Comparison of ENCODE assay signal across 9 mouse cellular contexts in genomic region chr6:122804418-122804817, GRCm38 (mm10). TPM values are rescaled to one million over a fixed set of nuclear protein-coding genes. Genes with fewer than 3 reads are reported as not detected.
DNase-seq lines count a peak whose midpoint lies in the region; ATAC-seq and TF ChIP-seq lines count a peak whose summit lies in the region.
"Had no signal": no experiment of that assay in that cellular context is flagged by ENCODE, and none has a peak within 500 bp of the region (broad histone marks: within the 10 kb centered on the region; RNA-seq: fewer than 3 reads in every experiment).

No protein-coding gene starts in this region.

- no peaks in the 10 kb centered on the region for H3K9me3 ChIP-seq in E14TG2a.4 (ENCODE audit: low read length)
- H3K9me3 ChIP-seq in intestine, embryonic 16.5 days (ENCODE audit: control insufficient read depth, low read length) = no peaks in the 10 kb centered on the region
- H3K9me3 ChIP-seq: hindbrain, embryonic 15.5 days had no signal

- no peak for TF ChIP-seq POLR2A in liver, adult 2 months (IDR thresholded peaks at IDR 0.05; ENCODE audit: extremely low read depth, insufficient read depth, low read length)

- peak; percentile 32 for DNase-seq in 3134 (ENCODE audit: extremely low read depth, insufficient read length, low spot score)
- DNase-seq in c-Kit-positive CD71-negative TER-119-negative erythroid progenitor cells, embryonic 14.5 days (ENCODE audit: low read depth) = peak; percentile 91
- peak; percentile 70 for DNase-seq in forelimb bud, embryonic 11.5 days (ENCODE audit: low read depth, low spot score)
- DNase-seq in liver, adult 2 months (ENCODE audit: extremely low read depth, low read depth, low spot score) = peak; percentile 54
- DNase-seq in ovary, adult 18-20 months (ENCODE audit: low spot score) = peak; percentile 50
- peak; percentile 57 to 80 for DNase-seq in thymus, postnatal 10 days (ENCODE audit: low spot score in 2 of 2)

- H3K79me2 ChIP-seq in liver, adult 2 months (ENCODE audit: control insufficient read depth, insufficient read depth, low read length) = no peaks in the 10 kb centered on the region

- no peak overlapping the region for H3K4me3 ChIP-seq in E14TG2a.4 (replicated peaks; ENCODE audit: low read length)
- H3K4me3 ChIP-seq in intestine, embryonic 16.5 days (ENCODE audit: low read length) = no peak overlapping the region
- no peak overlapping the region for H3K4me3 ChIP-seq in liver, adult 2 months (ENCODE audit: insufficient read depth, low read depth, low read length)
- H3K4me3 ChIP-seq: hindbrain, embryonic 15.5 days had no signal

- no peak overlapping the region for H3K27ac ChIP-seq in intestine, embryonic 16.5 days (ENCODE audit: low read length)
- no peak overlapping the region for H3K27ac ChIP-seq in liver, adult 2 months (replicated peaks; ENCODE audit: insufficient read depth, low read depth, low read length)
- H3K27ac ChIP-seq: hindbrain, embryonic 15.5 days had no signal

- no peak overlapping the region for H3K4me2 ChIP-seq in intestine, embryonic 16.5 days (ENCODE audit: low read depth, low read length)
- H3K4me2 ChIP-seq: hindbrain, embryonic 15.5 days had no signal

- no peaks in the 10 kb centered on the region for H3K36me3 ChIP-seq in E14TG2a.4 (ENCODE audit: insufficient read depth, low read length)
- H3K36me3 ChIP-seq in intestine, embryonic 16.5 days (ENCODE audit: control insufficient read depth, insufficient read depth, low read length) = no peaks in the 10 kb centered on the region
- H3K36me3 ChIP-seq in liver, adult 2 months (ENCODE audit: control insufficient read depth, insufficient read depth, low read length) = no peaks in the 10 kb centered on the region
- H3K36me3 ChIP-seq: hindbrain, embryonic 15.5 days had no signal

- H3K27me3 ChIP-seq in E14TG2a.4 (ENCODE audit: insufficient read depth, low read length) = peaks cover 7% of the 10 kb centered on the region; the same call in 1 of the 2 replicates
- no peaks in the 10 kb centered on the region for H3K27me3 ChIP-seq in intestine, embryonic 16.5 days (replicated peaks; ENCODE audit: control insufficient read depth, insufficient read depth, low read length)
- H3K27me3 ChIP-seq in liver, adult 2 months (ENCODE audit: control insufficient read depth, insufficient read depth, low read length) = peaks cover 6% of the 10 kb centered on the region

- H3K4me1 ChIP-seq in E14TG2a.4 (replicated peaks; ENCODE audit: low read depth, low read length) = peaks cover 47% of the 10 kb centered on the region
- H3K4me1 ChIP-seq in intestine, embryonic 16.5 days (ENCODE audit: control insufficient read depth, insufficient read depth, low read length) = peaks cover 3% of the 10 kb centered on the region; the same call in 1 of the 2 replicates
- peaks cover 4% of the 10 kb centered on the region; the same call in 1 of the 2 replicates for H3K4me1 ChIP-seq in liver, adult 2 months (ENCODE audit: control insufficient read depth, insufficient read depth, low read length)

- no peak overlapping the region for H3K9ac ChIP-seq in intestine, embryonic 16.5 days (ENCODE audit: low read depth, low read length)
- H3K9ac ChIP-seq in liver, adult 2 months (ENCODE audit: low read depth, low read length) = no peak overlapping the region
- H3K9ac ChIP-seq: hindbrain, embryonic 15.5 days had no signal

- WGBS in intestine, embryonic 16.5 days = 21% methylated on average over 5 of the region's 5 CpGs
- 26% methylated on average over 5 of the region's 5 CpGs for WGBS in liver, adult 2 months

- TF ChIP-seq CTCF in E14TG2a.4 (conservative IDR thresholded peaks at IDR 0.05; ENCODE audit: low read length) = peak; percentile 93
- peak; percentile 68 for TF ChIP-seq CTCF in liver, adult 2 months (IDR thresholded peaks at IDR 0.05; ENCODE audit: low read depth, low read length)

- peak; percentile 61 for ATAC-seq in intestine, embryonic 16.5 days

RNA-seq across cellular contexts. Expression of gene Slc2a3, which starts 3.0 kb away (rescaled TPM):
- polyA plus RNA-seq in intestine, embryonic 16.5 days (2015; fragmentation: Nextera tagmentation; extraction: Ambion mirVana) = 8.9 and 9.5 TPM in 2 replicates
- 0.28 and 0.40 TPM in 2 replicates for total RNA-seq in liver, adult 2 months (2014; rRNA removed)
- polyA plus RNA-seq in liver, adult 2 months (2012; rRNA removed) = 0.22 and 0.66 TPM in 2 replicates

RNA-seq across cellular contexts. Expression of gene Foxj2, which starts 15.3 kb away (rescaled TPM):
- polyA plus RNA-seq in intestine, embryonic 16.5 days (2015; fragmentation: Nextera tagmentation; extraction: Ambion mirVana) = 3.3 and 3.4 TPM in 2 replicates
- 1.7 and 2.3 TPM in 2 replicates for total RNA-seq in liver, adult 2 months (2014; rRNA removed)
- polyA plus RNA-seq in liver, adult 2 months (2012; rRNA removed) = 3.1 and 3.3 TPM in 2 replicates

RNA-seq across cellular contexts. Expression of gene C3ar1, which starts 51.5 kb away (rescaled TPM):
- polyA plus RNA-seq in intestine, embryonic 16.5 days (2015; fragmentation: Nextera tagmentation; extraction: Ambion mirVana) = 2.1 TPM in 2 replicates
- total RNA-seq in liver, adult 2 months (2014; rRNA removed) = 1.5 and 1.6 TPM in 2 replicates
- 0.66 and 0.99 TPM in 2 replicates for polyA plus RNA-seq in liver, adult 2 months (2012; rRNA removed)

Comparison
In these comparisons a context has a peak if more than half of its experiments do, and no peak if none do; other contexts are left out.
1. DNase-seq: peak in every context shown above with its lines; median percentile 91 in c-Kit-positive CD71-negative TER-119-negative erythroid progenitor cells, embryonic 14.5 days; 70 in forelimb bud, embryonic 11.5 days; 68 in thymus, postnatal 10 days; 54 in liver, adult 2 months; 50 in ovary, adult 18-20 months; 32 in 3134.